Mouse (Mus musculus) midbrain, embryonic 12.5 days (tissue): ENCODE results near the gene Clrn1. TPM values are rescaled to one million over a fixed set of nuclear protein-coding genes. Genes with fewer than 3 reads are reported as not detected.

ENCODE experiments used
- polyA plus RNA-seq: library from polyadenylated mRNA; unstranded; fragments of >200 nt; fragmentation: Nextera tagmentation; extraction: Ambion mirVana; gene quantifications from 2 replicates; pipeline ENCODE4 v1.2.1, GENCODE M21; 2016

Gene Clrn1
- polyA plus RNA-seq, 1 experiment from 2014 or later: 0.27 TPM

Other genes with a start within 250 kb of the Clrn1 start
- gene Erich6, start 248.1 kb downstream of the Clrn1 start, polyA plus RNA-seq: 0.08 and 0.20 TPM in 2 replicates
- 5.8 and 6.7 TPM in 2 replicates for gene Siah2, start 192.9 kb downstream of the Clrn1 start, polyA plus RNA-seq
- gene Mindy4b-ps, start 63.0 kb downstream of the Clrn1 start, polyA plus RNA-seq: not detected in 2 replicates
- gene Med12l, start 120.5 kb upstream of the Clrn1 start, polyA plus RNA-seq: 4.4 and 4.7 TPM in 2 replicates
- gene Gpr171, start 216.5 kb upstream of the Clrn1 start, polyA plus RNA-seq: 1.3 and 1.8 TPM in 2 replicates